Mouse (Mus musculus) intestine, postnatal 0 days (tissue): ENCODE data around the gene Snx5. TPM values are rescaled to one million over a fixed set of nuclear protein-coding genes. Genes with fewer than 3 reads are reported as not detected.
A peak's percentile ranks its signal among the peaks of the same experiment; 100 is the strongest.

Experiments
- ATAC-seq: fragments of 200-750 bp; cut with Nextera tagmentation; 2 replicates; pipeline ENCODE4 v1.8.0; 2017; ENCODE audit warnings: mild to moderate bottlenecking, moderate TSS enrichment, moderate library complexity
- H3K27ac ChIP-seq: fragments of 300-500 bp; sonication (generic); 2 replicates; pipeline ENCODE4 v1.5.1; 2014; ENCODE audit warnings: mild to moderate bottlenecking, low read depth, low read length, moderate library complexity
- H3K27me3 ChIP-seq: fragments of 300-500 bp; sonication (generic); replicated peaks from 2 replicates; pipeline ENCODE4 v1.6.1; 2014; ENCODE audit warnings: low read length, mixed read lengths; ENCODE audit not compliant: control insufficient read depth, insufficient read depth
- H3K36me3 ChIP-seq: fragments of 300-500 bp; sonication (generic); 2 replicates; pipeline ENCODE4 v1.6.1; 2014; ENCODE audit warnings: mild to moderate bottlenecking, moderate library complexity; ENCODE audit not compliant: control insufficient read depth, insufficient read depth
- H3K4me1 ChIP-seq: fragments of 300-500 bp; sonication (generic); replicated peaks from 2 replicates; pipeline ENCODE4 v1.6.1; 2014; ENCODE audit warnings: antibody characterized with exemption, low read length, mixed read lengths; ENCODE audit not compliant: control insufficient read depth, insufficient read depth
- H3K4me2 ChIP-seq: fragments of 300-500 bp; sonication (generic); replicated peaks from 2 replicates; pipeline ENCODE4 v1.6.1; 2014; ENCODE audit warnings: low read depth, mild to moderate bottlenecking, moderate library complexity
- H3K4me3 ChIP-seq: fragments of 300-500 bp; sonication (generic); 2 replicates; pipeline ENCODE4 v1.5.1; 2014; ENCODE audit warnings: low read depth, low read length
- H3K9ac ChIP-seq: fragments of 300-500 bp; sonication (generic); 2 replicates; pipeline ENCODE4 v1.6.1; 2014; ENCODE audit warnings: mild to moderate bottlenecking, low read depth, low read length
- H3K9me3 ChIP-seq: fragments of 300-500 bp; sonication (generic); 2 replicates; pipeline ENCODE4 v1.6.1; 2016; ENCODE audit warnings: mixed run types; ENCODE audit not compliant: control insufficient read depth
- CTCF ChIP-seq: sonication (generic); IDR thresholded peaks from 2 replicates; pipeline ENCODE4 v1.5.1; 2016; ENCODE audit warnings: low read depth, mild to moderate bottlenecking, control low read depth, antibody characterized with exemption, moderate library complexity
- WGBS: fragments of 180-500 bp; shearing (Covaris S2); extraction: QIAGEN DNeasy Blood & Tissue Kit; methylation state at CpG from one replicate; pipeline ENCODE4 v1.1.7; 2014; 5-methylcytosine and 5-hydroxymethylcytosine counted together
- polyA plus RNA-seq: library from polyadenylated mRNA; unstranded; fragments of >200 nt; fragmentation: Nextera tagmentation; extraction: Ambion mirVana; gene quantifications from 2 replicates; pipeline ENCODE4 v1.2.1, GENCODE M21; 2015

Snx5 gene
- polyA plus RNA-seq, 1 experiment from 2014 or later = 116 TPM

- Histone ChIP-seq H3K4me1 (0 out of 2 replicates have a peak, but pooled peaks cover 4% of the 10 kb centered on the region), H3K27me3 (no peaks in the 10 kb centered on the region), H3K4me2 (no peak overlapping the region), H3K9ac (no peak overlapping the region), H3K27ac (no peak overlapping the region), H3K36me3 (peaks cover 10% of the 10 kb centered on the region), H3K4me3 (no peak overlapping the region), H3K9me3 (no peaks in the 10 kb centered on the region)
- no peak for ATAC-seq
- no peak for TF ChIP-seq CTCF
- 70% methylated on average over 7 of the region's 7 CpGs for WGBS
Observed at GRCm38 (mm10) chr2:144245464-144245863, 25.2 kb downstream of the Snx5 start.

- H3K4me3 ChIP-seq = no peak overlapping the region
- no peaks in the 10 kb centered on the region for H3K36me3 ChIP-seq
- no peak overlapping the region for H3K4me2 ChIP-seq
- H3K9me3 ChIP-seq = no peaks in the 10 kb centered on the region
- no peak for TF ChIP-seq CTCF
- H3K4me1 ChIP-seq = no peaks in the 10 kb centered on the region; the same call in 1 of the 2 replicates
- 87% methylated on average over 3 of the region's 3 CpGs for WGBS
- no peak for ATAC-seq
- no peak overlapping the region for H3K27ac ChIP-seq
- H3K9ac ChIP-seq = no peak overlapping the region
- H3K27me3 ChIP-seq = no peaks in the 10 kb centered on the region
Observed at GRCm38 (mm10) chr2:144240095-144240899, 30.4 kb downstream of the Snx5 start.

GRCm38 (mm10) chr2:144239318-144239717, 31.4 kb downstream of the Snx5 start:
- 58% methylated on average over 2 of the region's 2 CpGs for WGBS
- no peak overlapping the region for H3K27ac ChIP-seq

GRCm38 (mm10) chr2:144238341-144238740, 32.4 kb downstream of the Snx5 start:
- H3K4me3 ChIP-seq = no peak overlapping the region
- no peak overlapping the region for H3K9ac ChIP-seq
- no peak overlapping the region; the same call in 1 of the 2 replicates for H3K27ac ChIP-seq
- H3K4me1 ChIP-seq = no peaks in the 10 kb centered on the region; the same call in 1 of the 2 replicates
- no peak for TF ChIP-seq CTCF
- no peaks in the 10 kb centered on the region for H3K36me3 ChIP-seq
- ATAC-seq = no peak
- no peaks in the 10 kb centered on the region for H3K27me3 ChIP-seq
- H3K4me2 ChIP-seq = no peak overlapping the region
- 0 out of 2 replicates have a peak, but pooled peaks cover 3% of the 10 kb centered on the region for H3K9me3 ChIP-seq
- 74% methylated on average over 6 of the region's 6 CpGs for WGBS

More at GRCm38 (mm10) chr2:144239318-144239717, 31.4 kb downstream of the Snx5 start:
- H3K4me3 ChIP-seq = no peak overlapping the region
- H3K27me3 ChIP-seq = no peaks in the 10 kb centered on the region
- H3K4me2 ChIP-seq = no peak overlapping the region
- TF ChIP-seq CTCF = no peak
- no peaks in the 10 kb centered on the region; the same call in 1 of the 2 replicates for H3K4me1 ChIP-seq
- H3K36me3 ChIP-seq = no peaks in the 10 kb centered on the region
- no peak overlapping the region for H3K9ac ChIP-seq
- 0 out of 2 replicates have a peak, but pooled peaks cover 3% of the 10 kb centered on the region for H3K9me3 ChIP-seq
- no peak for ATAC-seq

GRCm38 (mm10) chr2:144236791-144237584, 33.7 kb downstream of the Snx5 start:
- Histone ChIP-seq H3K36me3 (no peaks in the 10 kb centered on the region), H3K27me3 (no peaks in the 10 kb centered on the region), H3K4me1 (no peaks in the 10 kb centered on the region; the same call in 1 of the 2 replicates), H3K4me2 (no peak overlapping the region), H3K27ac (no peak overlapping the region), H3K9me3 (0 out of 2 replicates have a peak, but pooled peaks cover 3% of the 10 kb centered on the region), H3K9ac (no peak overlapping the region), H3K4me3 (no peak overlapping the region)
- peak; percentile 68 for ATAC-seq
- no peak for TF ChIP-seq CTCF
- 58% methylated on average over 9 of the region's 9 CpGs for WGBS

- TF ChIP-seq CTCF = no peak
- Histone ChIP-seq H3K27ac (no peak overlapping the region), H3K27me3 (no peaks in the 10 kb centered on the region), H3K4me3 (no peak overlapping the region), H3K4me2 (no peak overlapping the region), H3K36me3 (no peaks in the 10 kb centered on the region), H3K9me3 (0 out of 2 replicates have a peak, but pooled peaks cover 3% of the 10 kb centered on the region), H3K9ac (no peak overlapping the region), H3K4me1 (no peaks in the 10 kb centered on the region; the same call in 1 of the 2 replicates)
- 65% methylated on average over 3 of the region's 3 CpGs for WGBS
- no peak for ATAC-seq
Observed at GRCm38 (mm10) chr2:144235776-144236175, 34.9 kb downstream of the Snx5 start.
